Mouse (Mus musculus) midbrain, embryonic 13.5 days (tissue): ENCODE results near the gene Ltb4r1. TPM values are rescaled to one million over a fixed set of nuclear protein-coding genes. Genes with fewer than 3 reads are reported as not detected.

Source experiments
- ATAC-seq: fragments of 200-750 bp; cut with Nextera tagmentation; 2 replicates; pipeline ENCODE4 v1.8.0; 2017; ENCODE audit warnings: mild to moderate bottlenecking, moderate TSS enrichment, moderate library complexity
- H3K27ac ChIP-seq: fragments of 300-500 bp; sonication (generic); 2 replicates; pipeline ENCODE4 v1.5.1; 2015; ENCODE audit warnings: inconsistent platforms, mild to moderate bottlenecking, moderate library complexity
- H3K27me3 ChIP-seq: fragments of 300-500 bp; sonication (generic); 2 replicates; pipeline ENCODE4 v1.6.1; 2015; ENCODE audit warnings: mild to moderate bottlenecking, inconsistent platforms
- H3K36me3 ChIP-seq: fragments of 300-500 bp; sonication (generic); 2 replicates; pipeline ENCODE4 v1.6.1; 2015; ENCODE audit warnings: mild to moderate bottlenecking, inconsistent platforms
- H3K4me1 ChIP-seq: fragments of 300-500 bp; sonication (generic); replicated peaks from 2 replicates; pipeline ENCODE4 v1.6.1; 2015; ENCODE audit warnings: inconsistent platforms
- H3K4me2 ChIP-seq: fragments of 300-500 bp; sonication (generic); replicated peaks from 2 replicates; pipeline ENCODE4 v1.6.1; 2015; ENCODE audit warnings: moderate library complexity, mild to moderate bottlenecking, inconsistent platforms
- H3K4me3 ChIP-seq: fragments of 300-500 bp; sonication (generic); replicated peaks from 2 replicates; pipeline ENCODE4 v1.5.1; 2015; ENCODE audit warnings: mild to moderate bottlenecking, inconsistent platforms
- H3K9ac ChIP-seq: fragments of 300-500 bp; sonication (generic); replicated peaks from 2 replicates; pipeline ENCODE4 v1.6.1; 2015; ENCODE audit warnings: mild to moderate bottlenecking, inconsistent platforms
- H3K9me3 ChIP-seq: fragments of 300-500 bp; sonication (generic); 2 replicates; pipeline ENCODE4 v1.6.1; 2016; ENCODE audit warnings: mild to moderate bottlenecking, inconsistent platforms
- WGBS: fragments of 180-500 bp; shearing (Covaris S2); methylation state at CpG from one replicate; pipeline ENCODE4 v1.1.7; 2015; 5-methylcytosine and 5-hydroxymethylcytosine counted together
- polyA plus RNA-seq: library from polyadenylated mRNA; unstranded; fragments of >200 nt; fragmentation: Nextera tagmentation; extraction: Ambion mirVana; gene quantifications from 2 replicates; pipeline ENCODE4 v1.2.1, GENCODE M21; 2015

The Ltb4r1 gene
- polyA plus RNA-seq, 1 experiment from 2014 or later, result 0.26 TPM

DNA sequence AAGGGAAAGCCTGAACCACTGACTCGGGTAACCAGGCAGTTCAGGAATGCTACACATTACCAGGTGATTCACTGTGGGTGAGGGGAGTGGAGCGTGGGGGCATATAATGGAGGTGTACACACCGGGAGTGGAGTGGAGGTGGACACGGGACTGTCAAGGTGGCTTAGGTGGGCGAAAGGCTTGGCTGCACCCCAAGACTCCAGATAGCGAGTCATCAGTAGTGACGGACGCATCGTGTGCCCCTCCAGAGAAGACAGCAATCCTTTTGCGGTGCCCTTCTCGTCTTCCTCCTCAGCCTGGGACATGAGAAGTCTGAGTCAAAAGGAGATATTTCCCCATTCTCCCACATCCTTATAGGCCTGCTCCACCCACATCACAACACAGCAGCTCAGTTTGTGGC lies 12.0 kb downstream of the Ltb4r1 start:
- no peaks in the 10 kb centered on the region for H3K9me3 ChIP-seq
- H3K27ac ChIP-seq, result no peak overlapping the region
- WGBS, result 91% methylated on average over 11 of the region's 11 CpGs
- H3K4me1 ChIP-seq, result peaks cover 9% of the 10 kb centered on the region; the same call in 1 of the 2 replicates
- no peaks in the 10 kb centered on the region for H3K36me3 ChIP-seq
- no peak overlapping the region for H3K4me3 ChIP-seq
- no peak for ATAC-seq
- no peak overlapping the region for H3K4me2 ChIP-seq
- H3K27me3 ChIP-seq, result peaks cover 33% of the 10 kb centered on the region
- H3K9ac ChIP-seq, result no peak overlapping the region

DNA sequence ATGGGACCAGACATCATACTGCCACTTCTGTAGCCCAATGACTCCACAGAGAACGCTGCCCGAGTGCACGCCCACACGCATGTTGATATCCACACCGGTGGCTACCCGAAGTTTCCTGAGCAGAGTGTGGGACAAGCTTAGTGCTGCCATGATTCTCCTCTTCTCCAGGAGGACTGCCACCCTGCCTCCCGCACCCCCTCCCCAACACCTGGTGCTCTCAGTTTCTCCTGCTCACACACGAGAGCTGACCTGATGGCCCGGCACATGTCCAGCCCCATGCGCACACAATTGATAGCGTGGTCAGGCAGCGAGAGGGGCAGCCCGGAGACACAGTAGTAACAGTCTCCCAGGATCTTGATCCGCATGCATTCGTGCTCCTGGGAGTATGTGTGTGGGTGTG lies 12.9 kb downstream of the Ltb4r1 start:
- no peak overlapping the region for H3K9ac ChIP-seq
- H3K4me2 ChIP-seq, result no peak overlapping the region
- 94% methylated on average over 15 of the region's 15 CpGs for WGBS
- peaks cover 16% of the 10 kb centered on the region for H3K4me1 ChIP-seq
- ATAC-seq, result no peak
- H3K9me3 ChIP-seq, result no peaks in the 10 kb centered on the region
- H3K4me3 ChIP-seq, result no peak overlapping the region
- H3K27me3 ChIP-seq, result peaks cover 36% of the 10 kb centered on the region
- no peak overlapping the region for H3K27ac ChIP-seq
- H3K36me3 ChIP-seq, result no peaks in the 10 kb centered on the region

- no peaks in the 10 kb centered on the region for H3K36me3 ChIP-seq
- H3K9ac ChIP-seq, result no peak overlapping the region
- H3K4me2 ChIP-seq, result no peak overlapping the region
- peaks cover 40% of the 10 kb centered on the region for H3K27me3 ChIP-seq
- no peak overlapping the region for H3K27ac ChIP-seq
- WGBS, result 72% methylated on average over 16 of the region's 16 CpGs
- H3K9me3 ChIP-seq, result no peaks in the 10 kb centered on the region
- no peak for ATAC-seq
- no peak overlapping the region for H3K4me3 ChIP-seq
- peaks cover 20% of the 10 kb centered on the region for H3K4me1 ChIP-seq
Measured at GRCm38 (mm10) chr14:55779656-55780055, 13.9 kb downstream of the Ltb4r1 start.

DNA sequence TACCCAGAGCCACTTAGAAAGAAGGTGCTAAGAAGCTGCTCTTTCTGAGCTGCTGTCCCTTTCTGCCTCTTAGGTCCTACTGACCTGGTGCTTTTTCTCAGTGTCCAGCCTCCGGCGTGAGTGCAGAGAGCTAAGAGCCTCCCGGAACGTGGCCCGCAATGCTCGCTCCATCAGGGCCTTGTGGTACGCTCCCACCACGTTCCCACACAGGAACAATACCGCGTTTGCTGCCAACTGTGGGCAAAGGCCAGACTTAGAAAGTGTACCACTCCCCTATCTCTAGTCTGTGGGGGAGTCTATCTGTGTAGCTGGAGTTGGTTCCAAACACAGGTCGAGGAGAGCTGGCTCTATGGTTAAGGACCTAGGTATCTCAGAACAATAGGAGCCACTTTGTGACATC lies 15.0 kb downstream of the Ltb4r1 start:
- Histone ChIP-seq H3K4me2 (no peak overlapping the region), H3K27me3 (peaks cover 44% of the 10 kb centered on the region), H3K4me1 (peaks cover 20% of the 10 kb centered on the region), H3K4me3 (no peak overlapping the region), H3K9me3 (no peaks in the 10 kb centered on the region), H3K27ac (no peak overlapping the region), H3K36me3 (no peaks in the 10 kb centered on the region), H3K9ac (no peak overlapping the region)
- WGBS, result 80% methylated on average over 11 of the region's 11 CpGs
- peak; percentile 14; the same call in 1 of the 2 replicates for ATAC-seq

DNA sequence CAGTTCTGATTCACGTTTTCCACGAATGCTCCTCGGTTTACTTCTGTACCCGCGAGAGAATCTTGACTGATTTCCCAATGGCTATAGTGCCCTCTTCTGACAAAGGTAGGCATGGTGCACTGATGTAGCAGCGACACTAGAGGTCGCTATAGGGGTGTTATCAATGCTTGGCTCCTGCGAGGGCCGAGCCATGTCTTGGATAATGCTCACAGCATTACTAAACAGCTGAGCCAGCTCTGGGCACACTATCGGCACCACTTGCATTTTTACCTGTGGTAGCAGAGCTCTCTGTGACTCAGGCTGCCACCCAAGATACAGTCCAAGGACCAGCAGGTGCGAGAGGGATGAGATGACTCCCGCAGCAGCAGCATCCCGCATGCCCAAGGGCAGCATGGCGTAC lies 15.5 kb downstream of the Ltb4r1 start:
- peak; percentile 66 for ATAC-seq
- peak overlapping the region; percentile 40 for H3K4me2 ChIP-seq
- no peaks in the 10 kb centered on the region for H3K9me3 ChIP-seq
- peaks cover 50% of the 10 kb centered on the region for H3K27me3 ChIP-seq
- WGBS, result 16% methylated on average over 14 of the region's 14 CpGs
- no peak overlapping the region for H3K27ac ChIP-seq
- peak overlapping the region; percentile 14; the same call in 1 of the 2 replicates for H3K4me3 ChIP-seq
- H3K4me1 ChIP-seq, result peaks cover 20% of the 10 kb centered on the region
- H3K36me3 ChIP-seq, result no peaks in the 10 kb centered on the region
- H3K9ac ChIP-seq, result no peak overlapping the region

- H3K4me2 ChIP-seq, result no peak overlapping the region
- no peaks in the 10 kb centered on the region for H3K36me3 ChIP-seq
- no peak overlapping the region for H3K27ac ChIP-seq
- no peak overlapping the region for H3K9ac ChIP-seq
- 50% methylated on average over 9 of the region's 9 CpGs for WGBS
- ATAC-seq, result no peak
- peaks cover 20% of the 10 kb centered on the region for H3K4me1 ChIP-seq
- H3K9me3 ChIP-seq, result no peaks in the 10 kb centered on the region
- H3K27me3 ChIP-seq, result peaks cover 61% of the 10 kb centered on the region
- H3K4me3 ChIP-seq, result no peak overlapping the region
Measured at GRCm38 (mm10) chr14:55782361-55782960, 16.7 kb downstream of the Ltb4r1 start.

GRCm38 (mm10) chr14:55783171-55783957 lies 17.6 kb downstream of the Ltb4r1 start:
- peak overlapping the region; percentile 26 for H3K4me3 ChIP-seq
- H3K36me3 ChIP-seq, result no peaks in the 10 kb centered on the region
- peak overlapping the region; percentile 39; the same call in 1 of the 2 replicates for H3K9ac ChIP-seq
- no peaks in the 10 kb centered on the region for H3K9me3 ChIP-seq
- H3K27me3 ChIP-seq, result peaks cover 70% of the 10 kb centered on the region
- ATAC-seq, result no peak
- no peak overlapping the region for H3K27ac ChIP-seq
- H3K4me1 ChIP-seq, result peaks cover 24% of the 10 kb centered on the region
- 1% methylated on average over 31 of the region's 31 CpGs for WGBS
- peak overlapping the region; percentile 46 for H3K4me2 ChIP-seq

DNA sequence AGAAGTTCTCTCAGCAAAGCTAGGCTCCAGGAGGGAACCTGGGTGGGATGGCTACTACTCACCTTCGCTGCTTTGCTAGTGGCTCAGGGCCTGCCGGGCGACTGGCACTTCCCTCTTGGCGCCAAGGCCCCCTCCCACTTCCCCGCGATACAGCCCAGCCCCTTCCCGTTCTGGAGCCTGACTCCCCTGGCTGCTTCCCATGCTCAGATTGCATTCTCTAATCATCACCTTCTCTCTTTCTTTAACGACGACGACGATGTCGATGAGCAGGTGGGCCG lies 18.1 kb downstream of the Ltb4r1 start, which contains the start of gene Adcy4:
Gene Adcy4, minus strand, starts transcription at position 138 of the 278 bp plus-strand sequence.
- ATAC-seq, result no peak
- Histone ChIP-seq H3K4me3 (peak within 1 kb of the TSS; percentile 26), H3K27me3 (peaks cover 76% of the 10 kb centered on the region), H3K36me3 (no peaks in the 10 kb centered on the region), H3K27ac (no peak within 1 kb of the TSS), H3K4me2 (peak within 1 kb of the TSS; percentile 46), H3K9ac (peak within 1 kb of the TSS; percentile 39; the same call in 1 of the 2 replicates), H3K9me3 (no peaks in the 10 kb centered on the region), H3K4me1 (peaks cover 28% of the 10 kb centered on the region)
- WGBS, result 5% methylated on average over 13 of the region's 13 CpGs

- Histone ChIP-seq H3K36me3 (no peaks in the 10 kb centered on the region), H3K4me2 (no peak overlapping the region), H3K27me3 (peaks cover 89% of the 10 kb centered on the region), H3K4me1 (peaks cover 28% of the 10 kb centered on the region), H3K9me3 (no peaks in the 10 kb centered on the region), H3K9ac (no peak overlapping the region), H3K4me3 (no peak overlapping the region), H3K27ac (no peak overlapping the region)
- ATAC-seq, result no peak
- 22% methylated on average over 6 of the region's 6 CpGs for WGBS
Measured at GRCm38 (mm10) chr14:55785195-55785594, 19.4 kb downstream of the Ltb4r1 start.

DNA sequence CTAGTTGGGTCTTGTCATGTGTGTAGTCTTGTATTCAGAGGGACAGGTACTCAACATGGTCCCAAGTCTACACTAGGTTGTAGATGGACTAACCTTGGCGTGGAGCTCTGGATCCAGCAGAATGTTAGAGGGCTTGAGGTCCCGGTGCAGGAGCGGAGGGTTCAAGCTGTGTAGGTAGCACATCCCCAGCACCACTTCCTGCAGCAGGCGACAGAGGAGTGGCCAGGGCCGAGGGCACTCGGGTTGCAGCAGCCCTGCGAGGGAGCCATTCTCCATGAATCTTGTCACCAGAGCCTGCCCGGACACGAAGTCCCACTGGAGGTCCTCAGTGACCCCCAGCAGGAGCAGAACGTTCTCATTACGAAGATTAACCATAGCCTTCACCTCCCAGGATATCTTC lies 22.0 kb downstream of the Ltb4r1 start:
- WGBS, result 36% methylated on average over 11 of the region's 11 CpGs
- Histone ChIP-seq H3K36me3 (no peaks in the 10 kb centered on the region), H3K27ac (no peak overlapping the region), H3K27me3 (peaks cover 84% of the 10 kb centered on the region), H3K4me2 (no peak overlapping the region), H3K4me3 (no peak overlapping the region), H3K9ac (no peak overlapping the region), H3K9me3 (no peaks in the 10 kb centered on the region), H3K4me1 (peaks cover 19% of the 10 kb centered on the region)
- no peak for ATAC-seq

GRCm38 (mm10) chr14:55788256-55789050 lies 22.7 kb downstream of the Ltb4r1 start, which contains the start of gene Ripk3:
TSS of gene Ripk3 (minus strand) at chr14:55788865.
- Histone ChIP-seq H3K27ac (no peak within 1 kb of the TSS), H3K27me3 (peaks cover 77% of the 10 kb centered on the region), H3K9me3 (no peaks in the 10 kb centered on the region), H3K4me2 (peak within 1 kb of the TSS; percentile 39), H3K4me3 (peak within 1 kb of the TSS; percentile 22), H3K4me1 (peaks cover 14% of the 10 kb centered on the region), H3K9ac (peak within 1 kb of the TSS; percentile 33; the same call in 1 of the 2 replicates), H3K36me3 (no peaks in the 10 kb centered on the region)
- 7% methylated on average over 40 of the region's 40 CpGs for WGBS
- no peak for ATAC-seq

DNA sequence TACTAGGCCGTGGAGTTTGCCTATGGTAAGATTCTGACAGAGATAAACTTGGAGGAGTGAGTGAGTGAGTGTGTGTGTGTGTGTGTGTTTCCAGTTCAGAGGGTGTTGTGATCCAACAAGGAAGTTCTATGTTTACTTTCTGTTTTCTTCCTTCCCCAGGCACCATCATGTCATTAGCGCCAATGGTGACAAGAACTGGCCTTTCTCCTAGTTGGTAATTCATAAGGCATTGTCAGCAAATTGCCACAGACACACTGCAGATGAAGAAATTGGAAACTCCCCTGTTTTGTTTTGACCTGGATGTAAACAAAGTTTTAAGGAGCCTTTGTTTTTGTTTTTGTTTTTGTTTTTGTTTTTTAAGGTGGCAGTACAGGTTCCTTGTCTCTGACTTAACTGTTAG lies 27.7 kb downstream of the Ltb4r1 start:
- Histone ChIP-seq H3K4me2 (no peak overlapping the region), H3K9me3 (no peaks in the 10 kb centered on the region), H3K4me1 (0 out of 2 replicates have a peak, but pooled peaks cover 3% of the 10 kb centered on the region), H3K4me3 (no peak overlapping the region), H3K27me3 (peaks cover 27% of the 10 kb centered on the region), H3K9ac (no peak overlapping the region), H3K36me3 (no peaks in the 10 kb centered on the region), H3K27ac (no peak overlapping the region)
- WGBS, result 82% methylated on average over 2 of the region's 2 CpGs
- ATAC-seq, result no peak
